Mouse (Mus musculus) ES-E14 (cell line): ENCODE results near the gene Ggcx. TPM values are rescaled to one million over a fixed set of nuclear protein-coding genes. Genes with fewer than 3 reads are reported as not detected.

Source experiments
- DNase-seq: peaks from one replicate; pipeline ENCODE4 v3.0.0-alpha.2; 2013; ENCODE audit warnings: low read depth, low spot score
- H3K27ac ChIP-seq: 2 replicates; pipeline ENCODE4 v1.5.1; 2012; ENCODE audit warnings: low read depth, mild to moderate bottlenecking, low read length, moderate library complexity, mixed read lengths; ENCODE audit not compliant: poor library complexity, insufficient read depth, severe bottlenecking
- H3K36me3 ChIP-seq: 2 replicates; pipeline ENCODE4 v1.6.1; 2012; ENCODE audit warnings: mild to moderate bottlenecking, low read length, moderate library complexity, mixed read lengths; ENCODE audit not compliant: control insufficient read depth, poor library complexity, insufficient read depth, severe bottlenecking
- H3K4me1 ChIP-seq, 2 experiments: fragments of 150-350 bp in 1 of 2; sonication (generic) in 1 of 2; 2 replicates each; pipeline ENCODE4 v1.6.1; 2012; ENCODE audit warnings: low read length in 2 of 2, mild to moderate bottlenecking in 1 of 2, mixed read lengths in 1 of 2; ENCODE audit not compliant: control insufficient read depth in 2 of 2, insufficient read depth in 2 of 2, poor library complexity in 1 of 2
- H3K4me3 ChIP-seq, 2 experiments: fragments of 150-350 bp in 1 of 2; sonication (generic) in 1 of 2; 2 replicates each; pipeline ENCODE4 v1.5.1; 2012; ENCODE audit warnings: low read length in 2 of 2, low read depth in 1 of 2, mild to moderate bottlenecking in 1 of 2, mixed read lengths in 1 of 2; ENCODE audit not compliant: insufficient read depth in 1 of 2, poor library complexity in 1 of 2, severe bottlenecking in 1 of 2
- H3K9ac ChIP-seq: 2 replicates; pipeline ENCODE4 v1.6.1; 2012; ENCODE audit warnings: low read depth, mild to moderate bottlenecking, low read length, mixed read lengths; ENCODE audit not compliant: poor library complexity, insufficient read depth, severe bottlenecking
- H3K9me3 ChIP-seq: fragments of 150-350 bp; sonication (generic); 2 replicates; pipeline ENCODE4 v1.6.1; 2012; ENCODE audit warnings: low read depth, mild to moderate bottlenecking, low read length; ENCODE audit not compliant: control insufficient read depth, insufficient read depth
- CHD2 ChIP-seq: IDR thresholded peaks from 2 replicates; pipeline ENCODE4 v1.6.1; 2014; ENCODE audit warnings: mild to moderate bottlenecking, low read depth, low read length, inconsistent platforms
- HCFC1 ChIP-seq: IDR thresholded peaks from 2 replicates; pipeline ENCODE4 v1.6.1; 2012; ENCODE audit warnings: low read length, inconsistent platforms, borderline replicate concordance; ENCODE audit not compliant: insufficient read depth
- MAFK ChIP-seq: IDR thresholded peaks from 2 replicates; pipeline ENCODE4 v1.6.1; 2014; ENCODE audit warnings: mild to moderate bottlenecking, low read depth, low read length, inconsistent platforms; ENCODE audit not compliant: insufficient read depth
- ZC3H11A ChIP-seq: IDR thresholded peaks from 2 replicates; pipeline ENCODE4 v1.6.1; 2012; ENCODE audit warnings: low read depth, mild to moderate bottlenecking, inconsistent platforms, low read length, borderline replicate concordance
- ZNF384 ChIP-seq: IDR thresholded peaks from 2 replicates; pipeline ENCODE4 v1.6.1; 2012; ENCODE audit warnings: low read depth, low read length, inconsistent platforms
- in situ Hi-C, 2 experiments: fragments of 600-800 bp; cut with MboI; formaldehyde crosslinking; loops; one replicate each; pipeline ENCODE4 v1.15.1; 2025; ENCODE audit warnings: low sequenced_read_pairs in 2 of 2, inconsistent platforms in 1 of 2; ENCODE audit not compliant: unreplicated experiment in 2 of 2
- total RNA-seq: library from RNA; depleted of rRNA; stranded (reverse); fragments of 300-350 nt; gene quantifications from 2 replicates; pipeline ENCODE4 v1.2.3, GENCODE M21; 2012

The Ggcx gene
- total RNA-seq, 1 experiment: 22.6 TPM

- no peak for DNase-seq
- no peak overlapping the region for H3K27ac ChIP-seq
- no peak overlapping the region for H3K4me3 ChIP-seq
- H3K36me3 ChIP-seq: peaks cover 2% of the 10 kb centered on the region; the same call in 1 of the 2 replicates
- no peak overlapping the region for H3K9ac ChIP-seq
- no peak for TF ChIP-seq ZNF384
- no peak for TF ChIP-seq HCFC1
- TF ChIP-seq CHD2: no peak
- TF ChIP-seq MAFK: no peak
- TF ChIP-seq ZC3H11A: no peak
- in situ Hi-C loops: loop anchor here (25.0 kb wide), 1 partner anchor 421 kb away; no protein-coding TSS in a partner anchor
- no peaks in the 10 kb centered on the region for H3K9me3 ChIP-seq
- no peaks in the 10 kb centered on the region for H3K4me1 ChIP-seq
These were observed 2.1 kb downstream of the Ggcx start for GRCm38 (mm10) chr6:72415964-72416772.

- Histone ChIP-seq H3K27ac (no peak overlapping the region), H3K9me3 (no peaks in the 10 kb centered on the region), H3K36me3 (peaks cover 2% of the 10 kb centered on the region; the same call in 1 of the 2 replicates), H3K4me3 (no peak overlapping the region), H3K9ac (no peak overlapping the region), H3K4me1 (no peaks in the 10 kb centered on the region)
- no peak for DNase-seq
- in situ Hi-C loops: loop anchor here (25.0 kb wide), 1 partner anchor 419 kb away; no protein-coding TSS in a partner anchor
- TF ChIP-seq MAFK (no peak), ZC3H11A (no peak), ZNF384 (no peak), HCFC1 (no peak), CHD2 (no peak)
These were observed 4.2 kb downstream of the Ggcx start for GRCm38 (mm10) chr6:72418279-72418678.

- no peaks in the 10 kb centered on the region for H3K9me3 ChIP-seq
- TF ChIP-seq HCFC1 (no peak), MAFK (no peak), ZC3H11A (no peak), CHD2 (no peak), ZNF384 (no peak)
- peaks cover 10% of the 10 kb centered on the region for H3K36me3 ChIP-seq
- no peak overlapping the region for H3K4me3 ChIP-seq
- H3K4me1 ChIP-seq: no peaks in the 10 kb centered on the region
- no peak for DNase-seq
- no peak overlapping the region for H3K27ac ChIP-seq
- in situ Hi-C loops: loop anchor here (25.0 kb wide), 1 partner anchor 417 kb away; no protein-coding TSS in a partner anchor
- no peak overlapping the region for H3K9ac ChIP-seq
These were observed 5.7 kb downstream of the Ggcx start for GRCm38 (mm10) chr6:72419806-72420205.

- DNase-seq: no peak
- Histone ChIP-seq H3K9ac (no peak overlapping the region), H3K4me3 (no peak overlapping the region), H3K36me3 (peaks cover 12% of the 10 kb centered on the region), H3K9me3 (no peaks in the 10 kb centered on the region), H3K27ac (no peak overlapping the region), H3K4me1 (no peaks in the 10 kb centered on the region)
- TF ChIP-seq ZC3H11A: no peak
- TF ChIP-seq HCFC1: no peak
- no peak for TF ChIP-seq MAFK
- TF ChIP-seq ZNF384: no peak
- no peak for TF ChIP-seq CHD2
- in situ Hi-C loops: loop anchor here (25.0 kb wide), 1 partner anchor 416 kb away; no protein-coding TSS in a partner anchor
These were observed 6.8 kb downstream of the Ggcx start for GRCm38 (mm10) chr6:72420901-72421300.
